Mouse (Mus musculus) liver, adult (tissue): Measurements from ENCODE around the gene Mrps18c.

Source experiments
- GATA4 ChIP-seq: IDR thresholded peaks from 2 replicates; pipeline ENCODE4 v1.6.1; 2014; ENCODE audit warnings: mild to moderate bottlenecking, low read length; ENCODE audit not compliant: insufficient replicate concordance

Gene Mrps18c

DNA sequence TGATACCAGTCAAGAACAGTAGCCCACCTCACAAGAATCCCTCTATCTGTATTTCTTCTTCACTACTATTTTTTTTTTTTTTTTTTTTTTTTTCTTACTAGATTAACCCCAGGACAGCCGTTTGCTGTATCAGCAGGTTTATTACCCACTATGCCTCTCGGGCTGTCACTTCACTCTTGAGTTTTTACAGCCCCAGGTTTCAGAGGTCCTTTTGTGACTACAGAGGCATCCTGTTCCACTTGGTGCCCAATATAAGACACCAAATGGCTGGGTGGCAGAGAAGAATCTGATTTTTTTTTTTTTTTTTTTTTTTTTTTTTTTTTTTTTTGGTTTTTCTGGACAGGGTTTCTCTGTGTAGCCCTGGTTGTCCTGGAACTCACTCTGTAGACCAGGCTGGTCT lies 48.7 kb downstream of the Mrps18c start:
- no peak for TF ChIP-seq GATA4

DNA sequence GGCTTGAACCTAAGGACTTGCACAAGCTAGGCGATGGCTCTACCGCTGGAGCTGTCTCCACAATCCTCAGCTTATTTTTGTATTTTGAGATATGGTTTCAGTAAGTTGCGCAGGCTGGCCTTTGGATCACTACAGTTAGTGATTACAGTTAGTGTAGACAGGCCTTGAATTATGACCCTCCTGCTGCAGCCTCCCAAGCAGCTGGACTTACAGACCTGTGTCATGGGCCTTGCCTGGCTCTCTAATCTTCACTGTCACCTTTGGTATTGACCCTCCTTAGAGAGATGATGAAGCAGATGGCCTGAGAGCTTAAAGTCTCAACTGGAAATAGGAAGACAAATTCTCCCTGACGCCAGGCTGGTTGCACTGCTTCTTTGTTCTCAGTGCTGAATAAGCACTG lies 55.5 kb downstream of the Mrps18c start:
- TF ChIP-seq GATA4: no peak
